9 mouse cellular contexts compared by ENCODE assay signal in the genomic region with DNA sequence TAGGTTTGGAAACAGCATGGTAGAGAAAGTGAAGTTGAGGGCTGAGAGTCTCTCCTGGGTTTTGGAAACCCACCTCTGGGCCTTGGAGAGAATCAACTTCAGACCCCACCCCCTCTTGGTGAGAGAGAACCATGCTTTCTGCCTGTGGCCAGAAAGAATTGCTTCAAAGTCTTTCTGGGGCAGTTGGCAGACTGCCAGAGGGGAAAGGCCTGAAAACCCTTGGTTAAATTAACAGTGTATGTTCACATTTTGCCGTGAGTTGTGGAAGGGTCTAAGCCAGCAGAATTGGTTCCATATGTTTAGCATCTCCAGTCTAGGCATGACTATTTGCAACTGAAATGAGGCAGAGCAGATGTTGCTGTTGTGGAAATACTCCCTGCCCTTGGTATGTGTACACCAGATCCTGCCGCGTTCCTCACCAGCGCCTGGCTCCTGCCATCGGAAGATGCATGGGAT. TPM values are rescaled to one million over a fixed set of nuclear protein-coding genes. Genes with fewer than 3 reads are reported as not detected.
DNase-seq lines count a peak whose midpoint lies in the region; ATAC-seq lines count a peak whose summit lies in the region.
"Had no signal": no experiment of that assay in that cellular context is flagged by ENCODE, and none has a peak within 500 bp of the region (broad histone marks: within the 10 kb centered on the region; RNA-seq: fewer than 3 reads in every experiment).

No protein-coding gene starts in this region.

- no peak overlapping the region for H3K4me3 ChIP-seq in kidney, embryonic 15.5 days (replicated peaks)

- no peak overlapping the region for H3K9ac ChIP-seq in kidney, embryonic 15.5 days
- H3K9ac ChIP-seq: liver, embryonic 14.5 days had no signal

- peak overlapping the region; percentile 93 for H3K27ac ChIP-seq in kidney, embryonic 15.5 days

- 0 out of 2 replicates have a peak, but pooled peaks cover 2% of the 10 kb centered on the region for H3K36me3 ChIP-seq in kidney, embryonic 15.5 days

- H3K9me3 ChIP-seq in kidney, embryonic 15.5 days (replicated peaks), result no peaks in the 10 kb centered on the region

- WGBS in kidney, embryonic 15.5 days, result 41% methylated on average over 5 of the region's 5 CpGs

- peak overlapping the region; percentile 17; the same call in 1 of the 2 replicates for H3K4me2 ChIP-seq in kidney, embryonic 15.5 days

- peaks cover 75% of the 10 kb centered on the region for H3K4me1 ChIP-seq in kidney, embryonic 15.5 days

- peak; percentile 50; the same call in 1 of the 2 replicates for ATAC-seq in kidney, embryonic 15.5 days (replicated peaks; ENCODE audit: low FRiP score)
- ATAC-seq in megakaryocyte progenitor cell, adult 5-6 weeks (replicated peaks; ENCODE audit: poor library complexity), result no peak

- peak; percentile 54 for DNase-seq in adrenal gland, postnatal 14 days
- no peak for DNase-seq in adrenal gland, postnatal 4 days (ENCODE audit: low spot score in 2 of 2)
- peak; percentile 49 to 67 for DNase-seq in right cerebral cortex, postnatal 10 days (ENCODE audit: low spot score in 2 of 2)
- no peak for DNase-seq in right cerebral cortex, adult 18-20 months
- DNase-seq in lung, postnatal 14 days, result peak; percentile 52
- DNase-seq in cerebellum, adult 11 months, result no peak

- no peaks in the 10 kb centered on the region for H3K27me3 ChIP-seq in kidney, embryonic 15.5 days

RNA-seq across cellular contexts. Expression of gene Mertk, which starts 14.8 kb away (rescaled TPM):
- total RNA-seq in adrenal gland, postnatal 14 days (2021), result 11.7 and 14.0 TPM in 2 replicates
- 10 to 100 TPM; 15.5 to 16.8 TPM for total RNA-seq in adrenal gland, postnatal 4 days (2021)
- 11.5 and 11.7 TPM in 2 replicates for polyA plus RNA-seq in kidney, embryonic 15.5 days (2015; fragmentation: Nextera tagmentation; extraction: Ambion mirVana)
- total RNA-seq in megakaryocyte progenitor cell, adult 5-6 weeks (2015), result 0.10 TPM in 1 of 2 replicates, not detected in the other
- total RNA-seq in megakaryocyte progenitor cell, adult 5-6 weeks (2017), result 0.03 TPM in 1 of 2 replicates, not detected in the other

RNA-seq across cellular contexts. Expression of gene Anapc1, which starts 26.4 kb away (rescaled TPM):
- total RNA-seq in adrenal gland, postnatal 14 days (2021), result 75.0 and 76.9 TPM in 2 replicates
- total RNA-seq in adrenal gland, postnatal 4 days (2021), result 100 to 1,000 TPM in 1 of 2 experiments, 10 to 100 TPM in 1; 96.7 to 103 TPM
- polyA plus RNA-seq in kidney, embryonic 15.5 days (2015; fragmentation: Nextera tagmentation; extraction: Ambion mirVana), result 63.2 and 69.6 TPM in 2 replicates
- 101 and 121 TPM in 2 replicates for total RNA-seq in megakaryocyte progenitor cell, adult 5-6 weeks (2015)
- total RNA-seq in megakaryocyte progenitor cell, adult 5-6 weeks (2017), result 99.2 and 116 TPM in 2 replicates

Comparison
In these comparisons a context has a peak if more than half of its experiments do, and no peak if none do; other contexts are left out.
1. DNase-seq: peak in adrenal gland, postnatal 14 days (single experiment), right cerebral cortex, postnatal 10 days (2 of 2) and lung, postnatal 14 days (single experiment); none in adrenal gland, postnatal 4 days (0 of 2), right cerebral cortex, adult 18-20 months (single experiment) and cerebellum, adult 11 months (single experiment).
2. RNA of gene Mertk, which starts 14.8 kb away (total RNA-seq): 15.5 to 16.8 TPM in adrenal gland, postnatal 4 days and 11.7 to 14.0 TPM in adrenal gland, postnatal 14 days; 0.03 to 0.10 TPM in megakaryocyte progenitor cell, adult 5-6 weeks; every median in the first group is over 10 times any median in the second.